Mouse (Mus musculus): ENCODE data around the gene Zswim9. TPM values are rescaled to one million over a fixed set of nuclear protein-coding genes. Genes with fewer than 3 reads are reported as not detected.

Zswim9 gene
- 1.1 TPM for polyA plus RNA-seq (2017; shearing (Covaris generic))

GRCm38 (mm10) chr7:13278308-13278891 lies at the start of gene Zswim9:
Gene Zswim9 (minus strand): TSS chr7:13278721.

GRCm38 (mm10) chr7:13324316-13324715 lies 45.8 kb upstream of the Zswim9 start, which contains the start of gene Pla2g4c:
Gene Pla2g4c (plus strand): TSS chr7:13324655.

GRCm38 (mm10) chr7:13277081-13277480 lies 1.4 kb downstream of the Zswim9 start, which contains the start of gene Lig1:
Gene Lig1 (plus strand): TSS chr7:13277283.

GRCm38 (mm10) chr7:13212720-13213119 lies 65.8 kb downstream of the Zswim9 start, which contains the start of gene Vmn1r89:
Gene Vmn1r89 (plus strand): TSS chr7:13213020.

Other genes starting within 250 kb of the Zswim9 start
- gene Chmp2a, start 243.9 kb downstream of the Zswim9 start, polyA plus RNA-seq (2017; shearing (Covaris generic)), result 144 TPM
- gene Ube2m, start 240.4 kb downstream of the Zswim9 start, polyA plus RNA-seq (2017; shearing (Covaris generic)), result 133 TPM
- 0.44 TPM for gene Mzf1, start 224.0 kb downstream of the Zswim9 start, polyA plus RNA-seq (2017; shearing (Covaris generic))
- gene Vmn1r85, start 183.5 kb downstream of the Zswim9 start, polyA plus RNA-seq (2017; shearing (Covaris generic)), result not detected
- not detected for gene Vmn1r86, start 158.8 kb downstream of the Zswim9 start, polyA plus RNA-seq (2017; shearing (Covaris generic))
- gene Vmn1r87, start 138.6 kb downstream of the Zswim9 start, polyA plus RNA-seq (2017; shearing (Covaris generic)), result 0.35 TPM
- 0.11 TPM for gene Vmn1r88, start 119.2 kb downstream of the Zswim9 start, polyA plus RNA-seq (2017; shearing (Covaris generic))
- not detected for gene Vmn1r89, start 65.7 kb downstream of the Zswim9 start, polyA plus RNA-seq (2017; shearing (Covaris generic))
- gene Lig1, start 1.4 kb downstream of the Zswim9 start, polyA plus RNA-seq (2017; shearing (Covaris generic)), result 13.8 TPM
- gene Pla2g4c, start 45.9 kb upstream of the Zswim9 start, polyA plus RNA-seq (2017; shearing (Covaris generic)), result not detected
- gene Cabp5, start 119.4 kb upstream of the Zswim9 start, polyA plus RNA-seq (2017; shearing (Covaris generic)), result not detected
- 0.51 TPM for gene Bsph1, start 172.1 kb upstream of the Zswim9 start, polyA plus RNA-seq (2017; shearing (Covaris generic))